Mouse (Mus musculus) Patski (cell line): ENCODE measurements at regions not wholly inside any gene's neighbourhood (a gene's known extent, or its start where the extent isn't known, plus 50 kb on each side); places are given as distances from the start of the nearest gene placed in this dataset.

ENCODE experiments used
- ATAC-seq: fragments of 100-300 bp; one replicate; pipeline ENCODE4 v1.8.0; 2021
- CTCF ChIA-PET: fragments of 350-600 bp; sonication (Branson Sonifier 250); formaldehyde crosslinking; loops from one replicate; lab custom pipeline; 2022; ENCODE audit warnings: inconsistent platforms; lab: Charles Lee
- POLR2A ChIA-PET: fragments of 350-600 bp; sonication (Branson Sonifier 250); formaldehyde crosslinking; loops from one replicate; lab custom pipeline; 2022; ENCODE audit warnings: antibody characterized with exemption, inconsistent platforms; lab: Charles Lee
- DNase-seq: peaks from one replicate; pipeline ENCODE4 v3.0.0-alpha.2; 2011; ENCODE audit warnings: low read depth, low spot score
- H3K27me3 ChIP-seq: fragments of 371-371 bp; one replicate; pipeline ENCODE4 v1.5.1; 2021
- CTCF ChIP-seq: fragments of 100-300 bp; IDR thresholded peaks from one replicate; pipeline ENCODE4 v1.5.1; 2021
- in situ Hi-C: fragments of 300-500 bp; cut with MboI; formaldehyde crosslinking; loops from 3 replicates; pipeline ENCODE4 v1.11.1; 2018; ENCODE audit warnings: low pct_unique_long_range_greater_than_20kb, mixed read lengths

DNA sequence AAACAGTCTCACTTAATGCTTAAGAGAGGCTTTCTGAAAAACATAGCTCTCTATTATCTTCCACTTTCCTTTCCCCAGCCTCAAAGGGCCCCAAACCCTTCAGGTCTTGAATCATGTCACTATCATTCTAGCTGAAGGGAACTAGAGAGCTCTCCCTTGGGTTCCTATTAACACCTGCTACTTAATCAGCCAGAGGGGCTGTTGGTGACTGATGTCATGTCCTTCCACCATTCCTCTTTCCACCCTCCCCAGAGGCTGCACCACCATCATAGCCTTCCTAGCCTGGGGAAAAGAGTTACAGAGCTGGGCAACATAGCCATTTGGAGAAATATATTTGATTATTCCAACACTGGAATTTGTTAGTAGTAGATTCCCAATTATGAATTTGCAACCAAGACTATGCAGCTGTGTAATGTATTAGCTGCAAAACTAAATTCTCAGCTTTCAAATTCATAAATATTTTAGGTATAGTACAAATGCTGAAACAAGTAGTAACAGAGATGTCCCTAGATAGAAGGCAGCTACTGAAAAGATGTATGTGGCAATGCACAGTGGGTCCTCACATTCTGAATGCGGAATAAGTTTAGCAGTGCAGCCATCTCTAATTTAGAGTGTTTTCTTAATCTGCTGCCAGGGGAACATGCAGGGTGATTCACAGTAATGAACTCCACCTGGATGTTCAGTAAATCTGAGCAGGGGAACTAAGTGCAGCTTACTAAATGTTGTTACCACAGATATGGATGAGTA is 941.5 kb upstream of the Arrdc3 start:
- no peaks in the 10 kb centered on the region for H3K27me3 ChIP-seq
- no peak for DNase-seq
- ChIA-PET POLR2A (no interaction called here), CTCF (interaction anchor here (1.2 kb wide), 1 partner anchor 51 kb away, joined by 3 read pairs; no protein-coding TSS in a partner anchor)
- ATAC-seq: no peak
- in situ Hi-C loops: no loop called here
- TF ChIP-seq CTCF: no peak
